ENCODE assay signal across 7 mouse cellular contexts in genomic region chr3:145925506-145925905, GRCm38 (mm10). TPM values are rescaled to one million over a fixed set of nuclear protein-coding genes. Genes with fewer than 3 reads are reported as not detected.
DNase-seq lines count a peak whose midpoint lies in the region; ATAC-seq and TF ChIP-seq lines count a peak whose summit lies in the region.

No protein-coding gene starts in this region.

- peak overlapping the region; percentile 68 for H3K4me3 ChIP-seq in neural tube, embryonic 11.5 days (ENCODE audit: low read depth, low read length)
- H3K4me3 ChIP-seq in forebrain, embryonic 12.5 days (replicated peaks): peak overlapping the region; percentile 83
- H3K4me3 ChIP-seq in liver, embryonic 12.5 days: peak overlapping the region; percentile 90
- H3K4me3 ChIP-seq in stomach, postnatal 0 days (ENCODE audit: low read depth, low read length): peak overlapping the region; percentile 89

- H3K9ac ChIP-seq in neural tube, embryonic 11.5 days (ENCODE audit: low read length): no peak overlapping the region
- no peak overlapping the region for H3K9ac ChIP-seq in forebrain, embryonic 12.5 days
- H3K9ac ChIP-seq in liver, embryonic 12.5 days: peak overlapping the region; percentile 92
- no peak overlapping the region for H3K9ac ChIP-seq in stomach, postnatal 0 days (ENCODE audit: low read length)

- DNase-seq in neural tube, embryonic 11.5 days (ENCODE audit: low spot score): no peak
- no peak for DNase-seq in neural tube, embryonic 10.5 days (ENCODE audit: extremely low spot score, low spot score)
- no peak for DNase-seq in stomach, postnatal 0 days (ENCODE audit: low spot score)
- no peak for DNase-seq in adrenal gland, adult (ENCODE audit: inconsistent age in 2 of 2, low spot score in 1 of 2)
- no peak for DNase-seq in thymus, postnatal 25 days

- ATAC-seq in neural tube, embryonic 11.5 days (ENCODE audit: insufficient read depth, low FRiP score, low TSS enrichment): no peak
- no peak for ATAC-seq in forebrain, embryonic 12.5 days (ENCODE audit: low FRiP score)
- ATAC-seq in liver, embryonic 12.5 days: no peak
- no peak for ATAC-seq in stomach, postnatal 0 days (ENCODE audit: low FRiP score, low TSS enrichment)

- H3K27ac ChIP-seq in neural tube, embryonic 11.5 days (ENCODE audit: low read depth, low read length): no peak overlapping the region
- no peak overlapping the region for H3K27ac ChIP-seq in forebrain, embryonic 12.5 days
- H3K27ac ChIP-seq in liver, embryonic 12.5 days: no peak overlapping the region
- no peak overlapping the region for H3K27ac ChIP-seq in stomach, postnatal 0 days (replicated peaks)

- 79% methylated on average over 5 of the region's 5 CpGs for WGBS in neural tube, embryonic 11.5 days
- 76% methylated on average over 5 of the region's 5 CpGs for WGBS in forebrain, embryonic 12.5 days
- WGBS in liver, embryonic 12.5 days (ENCODE audit: insufficient replicate concordance): 70% methylated on average over 5 of the region's 5 CpGs
- WGBS in stomach, postnatal 0 days: 52% methylated on average over 5 of the region's 5 CpGs

- H3K4me2 ChIP-seq in neural tube, embryonic 11.5 days (ENCODE audit: low read depth): peak overlapping the region; percentile 57
- peak overlapping the region; percentile 75 for H3K4me2 ChIP-seq in forebrain, embryonic 12.5 days
- H3K4me2 ChIP-seq in liver, embryonic 12.5 days: peak overlapping the region; percentile 83
- H3K4me2 ChIP-seq in stomach, postnatal 0 days (replicated peaks; ENCODE audit: low read depth): peak overlapping the region; percentile 82

- no peaks in the 10 kb centered on the region for H3K36me3 ChIP-seq in neural tube, embryonic 11.5 days (ENCODE audit: control insufficient read depth, insufficient read depth, low read length)
- peaks cover 8% of the 10 kb centered on the region for H3K36me3 ChIP-seq in forebrain, embryonic 12.5 days (replicated peaks)
- peaks cover 22% of the 10 kb centered on the region for H3K36me3 ChIP-seq in liver, embryonic 12.5 days
- no peaks in the 10 kb centered on the region for H3K36me3 ChIP-seq in stomach, postnatal 0 days (ENCODE audit: control insufficient read depth, insufficient read depth, low read length)

- H3K27me3 ChIP-seq in neural tube, embryonic 11.5 days (ENCODE audit: control insufficient read depth, insufficient read depth, low read length): no peaks in the 10 kb centered on the region
- H3K27me3 ChIP-seq in forebrain, embryonic 12.5 days: peaks cover 4% of the 10 kb centered on the region; the same call in 1 of the 2 replicates
- no peaks in the 10 kb centered on the region for H3K27me3 ChIP-seq in liver, embryonic 12.5 days (replicated peaks)
- no peaks in the 10 kb centered on the region for H3K27me3 ChIP-seq in stomach, postnatal 0 days (ENCODE audit: control insufficient read depth, insufficient read depth, low read length)

- H3K9me3 ChIP-seq in neural tube, embryonic 11.5 days (ENCODE audit: control insufficient read depth, low read length): no peaks in the 10 kb centered on the region
- no peaks in the 10 kb centered on the region for H3K9me3 ChIP-seq in forebrain, embryonic 12.5 days
- no peaks in the 10 kb centered on the region for H3K9me3 ChIP-seq in liver, embryonic 12.5 days (replicated peaks)
- no peaks in the 10 kb centered on the region for H3K9me3 ChIP-seq in stomach, postnatal 0 days (ENCODE audit: control insufficient read depth, low read length)

- H3K4me1 ChIP-seq in neural tube, embryonic 11.5 days (ENCODE audit: control insufficient read depth, insufficient read depth, low read length): peaks cover 6% of the 10 kb centered on the region
- H3K4me1 ChIP-seq in forebrain, embryonic 12.5 days: peaks cover 14% of the 10 kb centered on the region
- H3K4me1 ChIP-seq in liver, embryonic 12.5 days: peaks cover 35% of the 10 kb centered on the region
- no peaks in the 10 kb centered on the region; the same call in 1 of the 2 replicates for H3K4me1 ChIP-seq in stomach, postnatal 0 days (replicated peaks; ENCODE audit: control insufficient read depth, insufficient read depth)

- no peak for TF ChIP-seq EP300 in stomach, postnatal 0 days (optimal IDR thresholded peaks at IDR 0.05)

- no peak for TF ChIP-seq CTCF in stomach, postnatal 0 days (IDR thresholded peaks at IDR 0.05; ENCODE audit: low read depth)

RNA-seq across cellular contexts. Expression of gene Bcl10, which starts 2.9 kb away (rescaled TPM):
- 55.4 and 56.4 TPM in 2 replicates for polyA plus RNA-seq in neural tube, embryonic 11.5 days (2014; fragmentation: Nextera tagmentation; extraction: Ambion mirVana)
- 50.7 and 50.8 TPM in 2 replicates for polyA plus RNA-seq in forebrain, embryonic 12.5 days (2016; fragmentation: Nextera tagmentation; extraction: Ambion mirVana)
- 25.0 and 26.0 TPM in 2 replicates for polyA plus RNA-seq in liver, embryonic 12.5 days (2016; fragmentation: Nextera tagmentation; extraction: Ambion mirVana)
- 43.5 and 46.1 TPM in 2 replicates for polyA plus RNA-seq in stomach, postnatal 0 days (2015; fragmentation: Nextera tagmentation; extraction: Ambion mirVana)

RNA-seq across cellular contexts. Expression of gene 2410004B18Rik, which starts 12.3 kb away (rescaled TPM):
- 59.4 and 64.4 TPM in 2 replicates for polyA plus RNA-seq in neural tube, embryonic 11.5 days (2014; fragmentation: Nextera tagmentation; extraction: Ambion mirVana)
- 63.0 and 64.4 TPM in 2 replicates for polyA plus RNA-seq in forebrain, embryonic 12.5 days (2016; fragmentation: Nextera tagmentation; extraction: Ambion mirVana)
- polyA plus RNA-seq in liver, embryonic 12.5 days (2016; fragmentation: Nextera tagmentation; extraction: Ambion mirVana): 25.6 and 27.4 TPM in 2 replicates
- 33.1 and 36.4 TPM in 2 replicates for polyA plus RNA-seq in stomach, postnatal 0 days (2015; fragmentation: Nextera tagmentation; extraction: Ambion mirVana)
